Mouse (Mus musculus) forebrain, embryonic 12.5 days (tissue): ENCODE results near the gene Taf1c. TPM values are rescaled to one million over a fixed set of nuclear protein-coding genes. Genes with fewer than 3 reads are reported as not detected.

Experiments
- ATAC-seq: fragments of 200-750 bp; cut with Nextera tagmentation; 2 replicates; pipeline ENCODE4 v1.8.0; 2017; ENCODE audit warnings: moderate TSS enrichment; ENCODE audit not compliant: low FRiP score
- H3K27ac ChIP-seq: fragments of 300-500 bp; sonication (generic); 2 replicates; pipeline ENCODE4 v1.5.1; 2016; ENCODE audit warnings: mild to moderate bottlenecking
- H3K27me3 ChIP-seq: fragments of 300-500 bp; sonication (generic); 2 replicates; pipeline ENCODE4 v1.6.1; 2016; ENCODE audit warnings: mild to moderate bottlenecking
- H3K36me3 ChIP-seq: fragments of 300-500 bp; sonication (generic); replicated peaks from 2 replicates; pipeline ENCODE4 v1.6.1; 2016; ENCODE audit warnings: mild to moderate bottlenecking
- H3K4me1 ChIP-seq: fragments of 300-500 bp; sonication (generic); 2 replicates; pipeline ENCODE4 v1.6.1; 2016
- H3K4me2 ChIP-seq: fragments of 300-500 bp; sonication (generic); 2 replicates; pipeline ENCODE4 v1.6.1; 2016; ENCODE audit warnings: mild to moderate bottlenecking, moderate library complexity
- H3K4me3 ChIP-seq: fragments of 300-500 bp; sonication (generic); replicated peaks from 2 replicates; pipeline ENCODE4 v1.5.1; 2016; ENCODE audit warnings: mild to moderate bottlenecking
- H3K9ac ChIP-seq: fragments of 300-500 bp; sonication (generic); 2 replicates; pipeline ENCODE4 v1.6.1; 2016; ENCODE audit warnings: mild to moderate bottlenecking
- H3K9me3 ChIP-seq: fragments of 300-500 bp; sonication (generic); 2 replicates; pipeline ENCODE4 v1.6.1; 2016
- WGBS: fragments of 180-500 bp; shearing (Covaris S2); methylation state at CpG from one replicate; pipeline ENCODE4 v1.1.7; 2016; 5-methylcytosine and 5-hydroxymethylcytosine counted together
- polyA plus RNA-seq: library from polyadenylated mRNA; unstranded; fragments of >200 nt; fragmentation: Nextera tagmentation; extraction: Ambion mirVana; gene quantifications from 2 replicates; pipeline ENCODE4 v1.2.1, GENCODE M21; 2016

Gene Taf1c
- polyA plus RNA-seq, 1 experiment from 2014 or later, result 14.7 TPM

DNA sequence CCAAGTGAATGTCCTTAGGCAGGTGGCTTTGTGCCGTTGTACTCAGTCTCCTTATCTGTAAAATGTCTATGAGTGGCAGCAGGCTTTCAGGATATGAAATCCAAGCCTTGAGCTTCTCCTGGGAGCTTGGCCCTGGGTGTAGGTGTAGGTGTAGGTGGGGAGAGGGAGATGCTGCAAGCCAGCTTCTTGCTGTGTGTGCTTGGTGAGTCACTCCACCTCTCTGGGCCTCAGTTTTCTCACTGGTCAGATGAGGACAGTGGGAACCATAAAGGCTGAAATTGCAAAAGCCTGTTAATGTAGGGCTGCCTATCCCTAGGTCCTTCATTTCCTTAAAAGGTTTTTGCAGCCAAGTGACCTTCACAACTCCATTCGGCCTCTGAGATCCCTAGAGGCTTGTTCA lies 30.9 kb upstream of the Taf1c start:
- no peak for ATAC-seq
- no peak overlapping the region for H3K4me3 ChIP-seq
- no peak overlapping the region for H3K9ac ChIP-seq
- H3K36me3 ChIP-seq, result no peaks in the 10 kb centered on the region
- H3K27me3 ChIP-seq, result peaks cover 37% of the 10 kb centered on the region
- peaks cover 26% of the 10 kb centered on the region; the same call in 1 of the 2 replicates for H3K4me1 ChIP-seq
- no peak overlapping the region for H3K27ac ChIP-seq
- no peak overlapping the region for H3K4me2 ChIP-seq
- H3K9me3 ChIP-seq, result no peaks in the 10 kb centered on the region
- WGBS, result 66% methylated on average over 2 of the region's 2 CpGs

DNA sequence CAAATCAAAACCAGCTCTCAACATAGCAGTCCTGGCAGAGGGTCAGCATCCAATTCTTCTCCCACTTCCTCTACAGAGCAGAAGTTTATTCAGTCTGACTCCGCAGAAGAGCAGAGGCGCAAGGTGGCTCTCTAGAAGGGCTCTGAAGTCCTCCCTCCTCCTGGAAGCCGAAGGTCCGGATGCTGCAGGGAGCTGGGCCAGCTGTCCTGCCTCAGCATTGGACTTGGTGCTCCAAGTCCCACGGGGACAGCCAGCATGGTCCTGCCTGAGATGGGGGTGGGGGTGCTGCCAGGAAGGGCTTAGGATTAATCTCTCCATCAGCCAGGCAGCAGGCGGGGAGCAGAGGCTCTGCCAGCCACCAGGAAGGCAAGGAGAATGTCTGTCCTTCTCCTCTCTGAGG lies 30.4 kb upstream of the Taf1c start, which contains the start of gene Kcng4:
TSS of gene Kcng4 (minus strand) at position 303 of the 400 bp plus-strand sequence.
- Histone ChIP-seq H3K36me3 (no peaks in the 10 kb centered on the region), H3K4me3 (no peak within 1 kb of the TSS), H3K27ac (no peak within 1 kb of the TSS), H3K9me3 (no peaks in the 10 kb centered on the region), H3K4me1 (peaks cover 30% of the 10 kb centered on the region; the same call in 1 of the 2 replicates), H3K27me3 (peaks cover 37% of the 10 kb centered on the region), H3K4me2 (no peak within 1 kb of the TSS), H3K9ac (no peak within 1 kb of the TSS)
- WGBS, result 49% methylated on average over 6 of the region's 6 CpGs
- no peak for ATAC-seq

DNA sequence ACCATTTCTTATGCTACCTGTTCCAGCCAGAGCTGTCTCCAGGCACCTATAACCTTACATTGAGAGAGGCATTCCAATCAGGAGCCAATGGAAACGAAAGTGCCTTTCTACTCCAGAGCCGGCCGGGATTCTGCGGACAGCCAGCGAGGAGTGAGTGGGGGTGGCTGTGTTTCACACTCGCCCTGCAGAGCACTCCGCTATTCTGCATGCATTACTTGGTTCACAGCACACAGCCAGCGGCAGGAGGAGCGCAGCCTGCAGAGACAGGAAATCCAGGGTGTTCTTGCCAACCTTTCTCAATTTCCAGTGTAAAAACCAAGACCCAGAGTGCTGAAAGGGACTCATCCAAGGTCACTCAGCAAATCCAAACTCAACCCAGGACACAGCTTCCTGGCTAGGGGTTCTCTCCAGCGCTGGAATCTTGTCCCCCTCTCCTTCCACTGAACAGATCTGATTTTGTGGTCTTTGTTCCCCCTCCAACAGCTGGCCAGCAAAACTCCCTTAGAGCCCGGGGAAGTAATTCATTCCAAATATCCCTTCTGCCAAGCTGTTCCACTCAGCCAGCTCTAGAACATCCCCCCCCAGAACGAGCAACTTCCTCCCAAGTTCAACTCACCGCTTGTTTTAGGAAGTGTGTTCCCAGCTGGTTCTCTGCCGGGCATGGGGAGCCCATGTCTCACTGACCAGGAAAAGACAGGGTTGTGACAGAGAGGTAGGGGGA lies 29.8 kb upstream of the Taf1c start:
- ATAC-seq, result no peak
- peaks cover 30% of the 10 kb centered on the region; the same call in 1 of the 2 replicates for H3K4me1 ChIP-seq
- no peaks in the 10 kb centered on the region for H3K9me3 ChIP-seq
- H3K36me3 ChIP-seq, result no peaks in the 10 kb centered on the region
- H3K4me2 ChIP-seq, result no peak overlapping the region
- H3K9ac ChIP-seq, result no peak overlapping the region
- no peak overlapping the region for H3K27ac ChIP-seq
- H3K27me3 ChIP-seq, result peaks cover 37% of the 10 kb centered on the region
- 16% methylated on average over 14 of the region's 14 CpGs for WGBS
- no peak overlapping the region for H3K4me3 ChIP-seq

DNA sequence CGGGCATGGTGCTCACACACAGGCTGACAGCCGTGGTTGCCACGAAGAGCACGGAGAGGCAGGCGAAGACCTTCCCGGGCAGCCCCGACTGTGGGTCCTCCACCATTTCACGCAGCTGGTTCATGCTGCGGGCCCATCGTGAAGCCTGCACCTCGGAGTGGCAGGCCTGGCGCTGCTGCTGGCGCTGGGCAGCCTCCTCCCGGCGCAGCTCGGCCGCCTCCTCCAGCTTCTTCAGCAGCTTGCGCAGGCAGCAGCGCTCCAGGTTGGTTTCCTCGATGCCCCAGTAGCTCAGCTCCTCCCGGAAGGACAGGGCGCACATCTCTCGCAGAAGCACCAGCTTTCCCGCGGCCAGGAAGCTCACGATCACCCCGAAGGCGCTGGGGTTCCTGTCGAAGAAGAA lies 27.9 kb upstream of the Taf1c start:
- 51% methylated on average over 29 of the region's 29 CpGs for WGBS
- H3K9me3 ChIP-seq, result no peaks in the 10 kb centered on the region
- H3K36me3 ChIP-seq, result no peaks in the 10 kb centered on the region
- no peak for ATAC-seq
- H3K4me2 ChIP-seq, result no peak overlapping the region
- no peak overlapping the region for H3K4me3 ChIP-seq
- H3K9ac ChIP-seq, result no peak overlapping the region
- H3K4me1 ChIP-seq, result peaks cover 33% of the 10 kb centered on the region; the same call in 1 of the 2 replicates
- H3K27ac ChIP-seq, result no peak overlapping the region
- H3K27me3 ChIP-seq, result peaks cover 37% of the 10 kb centered on the region

DNA sequence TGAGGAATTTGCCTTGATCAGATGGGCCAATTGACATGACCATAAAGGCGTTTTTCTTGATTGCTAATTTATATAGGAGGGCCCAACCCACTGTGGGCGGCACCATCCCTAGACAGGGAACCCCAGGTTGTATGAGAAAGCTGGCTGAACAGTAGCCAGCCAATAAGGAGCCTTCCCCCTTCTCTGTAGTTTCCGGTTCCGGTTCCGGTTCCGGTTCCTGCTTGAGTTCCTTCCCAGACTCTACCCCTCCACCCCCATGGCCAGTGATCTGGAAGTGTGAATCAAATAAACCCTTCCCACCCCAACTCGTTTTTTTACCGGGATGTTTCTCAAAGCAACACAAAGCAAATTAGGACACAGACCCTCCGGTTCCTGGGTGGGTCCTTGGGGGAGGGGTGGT lies 27.2 kb upstream of the Taf1c start:
- Histone ChIP-seq H3K4me1 (peaks cover 37% of the 10 kb centered on the region; the same call in 1 of the 2 replicates), H3K27me3 (peaks cover 35% of the 10 kb centered on the region), H3K9ac (no peak overlapping the region), H3K4me2 (no peak overlapping the region), H3K4me3 (no peak overlapping the region), H3K9me3 (no peaks in the 10 kb centered on the region), H3K36me3 (no peaks in the 10 kb centered on the region), H3K27ac (no peak overlapping the region)
- 88% methylated on average over 9 of the region's 9 CpGs for WGBS
- ATAC-seq, result no peak

DNA sequence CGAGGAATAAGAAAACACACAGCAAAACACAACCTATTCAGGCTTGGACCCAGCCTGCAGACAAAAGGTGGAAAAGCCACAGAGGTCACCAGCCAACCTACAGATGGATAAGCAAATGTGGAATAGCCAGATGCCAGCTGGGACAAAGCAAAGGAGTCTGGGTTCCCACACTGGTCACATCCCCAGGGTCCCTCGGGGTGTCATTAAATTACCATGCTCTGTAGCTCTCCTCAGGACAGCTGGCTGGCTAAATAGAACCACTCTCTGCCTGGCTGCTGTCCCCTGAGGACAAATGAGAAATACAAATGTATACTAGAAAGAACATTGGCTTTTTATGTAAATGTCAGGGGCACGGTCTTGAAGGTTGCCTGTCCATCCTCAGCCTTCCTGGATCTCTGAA lies 25.8 kb upstream of the Taf1c start:
- H3K4me1 ChIP-seq, result peaks cover 28% of the 10 kb centered on the region; the same call in 1 of the 2 replicates
- H3K27ac ChIP-seq, result no peak overlapping the region
- no peaks in the 10 kb centered on the region for H3K9me3 ChIP-seq
- H3K27me3 ChIP-seq, result peaks cover 25% of the 10 kb centered on the region
- H3K9ac ChIP-seq, result no peak overlapping the region
- H3K36me3 ChIP-seq, result no peaks in the 10 kb centered on the region
- no peak overlapping the region for H3K4me2 ChIP-seq
- no peak overlapping the region for H3K4me3 ChIP-seq
- WGBS, result 53% methylated on average over 3 of the region's 3 CpGs
- no peak for ATAC-seq

DNA sequence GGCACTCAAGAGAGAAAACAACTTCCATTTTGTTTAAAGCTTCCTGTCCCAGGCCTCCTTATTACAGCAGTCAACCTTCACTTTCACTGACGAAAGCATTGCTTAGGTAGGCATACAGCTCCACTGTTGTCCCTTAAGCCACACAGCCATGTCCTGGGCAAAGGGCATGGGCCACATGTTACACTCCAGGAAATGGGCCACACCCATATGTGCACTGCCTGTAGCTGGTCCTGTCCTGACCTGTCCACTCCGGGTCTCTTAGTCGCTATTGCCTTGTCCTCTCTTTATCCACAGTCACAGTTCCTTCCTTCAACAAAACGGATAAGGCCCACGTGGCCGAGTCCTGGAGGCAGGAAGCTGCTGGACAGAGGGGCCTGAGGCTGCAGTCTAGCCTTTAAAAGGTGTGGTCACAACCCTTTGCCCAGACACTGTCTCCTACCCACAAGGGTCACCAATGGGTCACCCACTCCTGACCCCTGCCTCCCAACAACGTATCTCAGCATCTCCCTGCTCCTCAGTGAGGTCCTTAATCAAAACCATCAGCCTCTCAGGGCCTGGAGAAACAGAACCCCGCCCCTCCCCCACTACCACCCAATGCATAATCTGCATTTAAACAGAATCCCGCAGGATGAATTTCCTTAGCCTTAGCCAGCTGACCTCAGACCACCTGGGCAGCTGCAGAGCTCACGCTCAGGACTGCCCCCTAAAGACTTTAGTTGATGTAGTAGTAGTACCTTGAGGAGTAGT lies 22.8 kb upstream of the Taf1c start:
- peaks cover 13% of the 10 kb centered on the region; the same call in 1 of the 2 replicates for H3K4me1 ChIP-seq
- H3K9me3 ChIP-seq, result no peaks in the 10 kb centered on the region
- H3K36me3 ChIP-seq, result no peaks in the 10 kb centered on the region
- no peak overlapping the region for H3K27ac ChIP-seq
- no peak overlapping the region for H3K4me2 ChIP-seq
- 50% methylated on average over 10 of the region's 10 CpGs for WGBS
- peaks cover 1% of the 10 kb centered on the region for H3K27me3 ChIP-seq
- no peak overlapping the region for H3K4me3 ChIP-seq
- no peak overlapping the region for H3K9ac ChIP-seq
- ATAC-seq, result no peak

DNA sequence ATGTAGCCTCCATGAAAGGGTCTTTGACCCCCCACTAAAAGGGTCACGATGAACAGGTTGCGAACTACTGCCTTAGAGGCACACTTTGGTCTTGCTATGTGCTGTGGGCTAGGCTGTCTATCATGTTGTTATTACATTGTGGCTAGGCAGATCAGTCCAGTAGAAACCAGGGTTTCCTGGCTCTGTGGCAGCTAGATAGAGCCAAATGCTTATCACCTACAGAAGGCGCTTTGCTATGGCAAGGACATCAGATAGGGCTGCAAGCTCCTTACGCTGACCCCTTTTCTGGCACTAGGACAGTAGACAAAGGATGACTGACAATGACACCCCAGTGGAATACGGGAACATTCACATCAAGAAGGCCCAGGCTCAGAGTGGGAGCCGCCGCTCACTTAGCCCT lies 22.2 kb upstream of the Taf1c start:
- 83% methylated on average over 7 of the region's 7 CpGs for WGBS
- Histone ChIP-seq H3K9me3 (no peaks in the 10 kb centered on the region), H3K27ac (no peak overlapping the region), H3K4me1 (peaks cover 13% of the 10 kb centered on the region; the same call in 1 of the 2 replicates), H3K36me3 (no peaks in the 10 kb centered on the region), H3K4me3 (no peak overlapping the region), H3K9ac (no peak overlapping the region), H3K27me3 (no peaks in the 10 kb centered on the region), H3K4me2 (no peak overlapping the region)
- ATAC-seq, result no peak

DNA sequence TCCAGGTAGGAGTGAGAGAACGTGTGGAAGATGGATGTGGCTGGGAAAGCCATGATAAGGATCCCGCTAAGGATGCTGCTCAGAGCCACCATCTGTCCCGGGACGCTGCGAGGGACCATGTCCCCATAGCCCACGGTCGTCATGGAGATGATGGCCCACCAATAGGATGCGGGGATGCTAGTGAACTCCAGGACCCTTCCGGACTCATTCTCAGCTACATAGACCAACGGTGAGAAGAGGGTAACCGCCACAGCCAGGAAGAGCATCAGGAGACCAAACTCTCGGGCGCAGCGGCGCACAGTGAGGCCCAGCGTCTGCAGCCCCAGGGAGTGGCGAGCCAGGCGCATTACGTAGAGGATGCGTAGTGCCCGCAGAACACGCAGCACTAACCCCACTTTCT lies 20.8 kb upstream of the Taf1c start:
- ATAC-seq, result no peak
- Histone ChIP-seq H3K27ac (no peak overlapping the region), H3K27me3 (no peaks in the 10 kb centered on the region), H3K9ac (no peak overlapping the region), H3K4me1 (peaks cover 9% of the 10 kb centered on the region; the same call in 1 of the 2 replicates), H3K4me2 (no peak overlapping the region), H3K36me3 (no peaks in the 10 kb centered on the region), H3K9me3 (no peaks in the 10 kb centered on the region), H3K4me3 (no peak overlapping the region)
- 84% methylated on average over 22 of the region's 22 CpGs for WGBS

DNA sequence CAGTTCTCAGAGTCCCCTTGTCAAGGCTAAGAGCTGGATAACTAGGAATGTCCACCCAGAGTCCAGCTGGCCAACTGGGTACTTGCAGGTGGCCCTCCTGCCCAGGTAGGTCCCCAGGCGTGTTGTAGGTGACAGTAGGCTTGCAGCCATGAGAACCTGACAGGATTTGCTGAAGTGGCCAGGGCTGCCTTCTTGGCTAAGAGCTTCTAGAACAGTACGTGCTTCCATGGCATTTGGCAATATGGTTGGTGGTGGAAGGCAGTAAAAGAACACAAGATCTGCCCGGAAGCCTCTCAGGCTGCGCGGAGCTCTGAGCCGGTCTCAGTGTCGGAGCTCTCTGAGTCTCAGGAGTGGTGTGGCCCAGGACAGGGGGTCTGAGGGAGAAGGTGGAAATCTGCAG lies 19.9 kb upstream of the Taf1c start:
- Histone ChIP-seq H3K27ac (no peak overlapping the region), H3K36me3 (no peaks in the 10 kb centered on the region), H3K4me1 (peaks cover 6% of the 10 kb centered on the region; the same call in 1 of the 2 replicates), H3K9ac (no peak overlapping the region), H3K27me3 (no peaks in the 10 kb centered on the region), H3K9me3 (no peaks in the 10 kb centered on the region), H3K4me2 (no peak overlapping the region), H3K4me3 (no peak overlapping the region)
- ATAC-seq, result no peak
- WGBS, result 88% methylated on average over 7 of the region's 7 CpGs

DNA sequence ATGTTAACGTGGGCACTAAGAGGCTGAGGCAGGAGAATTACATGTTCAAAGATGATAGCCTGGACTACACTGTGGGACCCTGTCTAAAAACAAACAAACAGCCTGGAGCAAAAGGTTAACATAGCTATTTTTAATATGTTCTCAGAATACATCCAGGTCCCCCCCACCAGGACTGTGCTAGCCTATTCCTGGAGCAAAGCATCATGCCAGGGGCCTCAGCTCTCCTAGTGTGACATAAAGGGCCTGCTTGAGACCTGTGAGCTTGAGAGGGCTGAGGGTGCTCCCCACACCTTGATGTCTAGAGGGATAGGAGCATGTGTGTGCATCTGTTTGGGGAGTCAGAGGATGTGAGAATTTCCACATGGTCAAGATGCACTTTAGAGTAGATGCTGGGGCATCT lies 18.7 kb upstream of the Taf1c start:
- Histone ChIP-seq H3K4me2 (no peak overlapping the region), H3K36me3 (no peaks in the 10 kb centered on the region), H3K27ac (no peak overlapping the region), H3K9me3 (no peaks in the 10 kb centered on the region), H3K9ac (no peak overlapping the region), H3K27me3 (no peaks in the 10 kb centered on the region), H3K4me1 (peaks cover 6% of the 10 kb centered on the region; the same call in 1 of the 2 replicates), H3K4me3 (no peak overlapping the region)
- WGBS, result 87% methylated on average over 1 of the region's 1 CpGs
- no peak for ATAC-seq

DNA sequence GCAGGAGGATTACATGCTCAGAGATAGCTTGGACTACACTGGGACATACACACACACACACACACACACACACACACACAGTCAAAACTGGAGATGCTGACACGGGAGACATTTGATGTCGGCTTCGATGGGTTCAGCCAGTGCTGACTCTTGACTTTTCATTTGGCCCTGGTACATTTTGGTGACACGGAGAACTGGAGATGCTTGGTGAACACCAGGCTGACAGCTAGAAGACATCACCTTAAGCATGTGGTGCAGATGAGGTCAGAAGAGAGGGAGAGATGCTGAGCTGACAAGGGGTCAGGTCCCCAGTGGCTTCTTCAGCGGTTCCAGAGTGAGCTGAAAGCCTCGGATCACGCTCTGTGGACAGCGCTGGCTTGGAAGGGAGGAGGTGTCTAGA lies 18.0 kb upstream of the Taf1c start:
- H3K4me3 ChIP-seq, result no peak overlapping the region
- no peaks in the 10 kb centered on the region for H3K36me3 ChIP-seq
- H3K9ac ChIP-seq, result no peak overlapping the region
- no peak for ATAC-seq
- WGBS, result 91% methylated on average over 8 of the region's 8 CpGs
- no peak overlapping the region for H3K4me2 ChIP-seq
- no peaks in the 10 kb centered on the region for H3K27me3 ChIP-seq
- peaks cover 5% of the 10 kb centered on the region; the same call in 1 of the 2 replicates for H3K4me1 ChIP-seq
- H3K27ac ChIP-seq, result no peak overlapping the region
- H3K9me3 ChIP-seq, result no peaks in the 10 kb centered on the region
